Mouse (Mus musculus): Measurements from ENCODE around the gene Il16. TPM values are rescaled to one million over a fixed set of nuclear protein-coding genes. Genes with fewer than 3 reads are reported as not detected.

Il16 gene
- polyA plus RNA-seq, 1 experiment from 2014 or later, result 2.5 TPM

- no peaks in the 10 kb centered on the region for H3K36me3 ChIP-seq (ENCODE audit: control insufficient read depth, insufficient read depth, low read length)
- ATAC-seq (ENCODE audit: low FRiP score, low TSS enrichment), result no peak
- H3K27ac ChIP-seq (ENCODE audit: low read depth, low read length), result 0 out of 2 replicates have a peak overlapping the region, but pooled peaks have one; percentile 4
- no peak overlapping the region for H3K9ac ChIP-seq (ENCODE audit: low read depth, low read length)
- 73% methylated on average over 3 of the region's 3 CpGs for WGBS
- no peaks in the 10 kb centered on the region for H3K27me3 ChIP-seq (ENCODE audit: control insufficient read depth, insufficient read depth, low read length)
- no peak overlapping the region for H3K4me3 ChIP-seq (ENCODE audit: low read length)
- H3K9me3 ChIP-seq (ENCODE audit: control insufficient read depth, low read length), result no peaks in the 10 kb centered on the region
- no peaks in the 10 kb centered on the region; the same call in none of the 2 replicates for H3K4me1 ChIP-seq (ENCODE audit: control insufficient read depth, insufficient read depth, low read length)
- no peak overlapping the region for H3K4me2 ChIP-seq (replicated peaks; ENCODE audit: low read depth, low read length)
Observed at GRCm38 (mm10) chr7:83616268-83616667, 129.3 kb downstream of the Il16 start.

- 84% methylated on average over 8 of the region's 8 CpGs for WGBS
- H3K4me3 ChIP-seq (ENCODE audit: low read length), result no peak overlapping the region
- no peak for ATAC-seq (ENCODE audit: low FRiP score, low TSS enrichment)
- H3K4me1 ChIP-seq (ENCODE audit: control insufficient read depth, insufficient read depth, low read length), result no peaks in the 10 kb centered on the region; the same call in none of the 2 replicates
- H3K9ac ChIP-seq (ENCODE audit: low read depth, low read length), result no peak overlapping the region
- no peaks in the 10 kb centered on the region for H3K9me3 ChIP-seq (ENCODE audit: control insufficient read depth, low read length)
- no peak overlapping the region for H3K4me2 ChIP-seq (replicated peaks; ENCODE audit: low read depth, low read length)
- no peak overlapping the region for H3K27ac ChIP-seq (ENCODE audit: low read depth, low read length)
- no peaks in the 10 kb centered on the region for H3K27me3 ChIP-seq (ENCODE audit: control insufficient read depth, insufficient read depth, low read length)
- no peaks in the 10 kb centered on the region for H3K36me3 ChIP-seq (ENCODE audit: control insufficient read depth, insufficient read depth, low read length)
Observed at GRCm38 (mm10) chr7:83615815-83616214, 129.7 kb downstream of the Il16 start.

GRCm38 (mm10) chr7:83615272-83615671, 130.3 kb downstream of the Il16 start:
- H3K4me3 ChIP-seq (ENCODE audit: low read length), result no peak overlapping the region
- H3K27ac ChIP-seq (ENCODE audit: low read depth, low read length), result no peak overlapping the region
- no peak for ATAC-seq (ENCODE audit: low FRiP score, low TSS enrichment)
- 92% methylated on average over 3 of the region's 3 CpGs for WGBS
- no peaks in the 10 kb centered on the region for H3K27me3 ChIP-seq (ENCODE audit: control insufficient read depth, insufficient read depth, low read length)
- H3K9me3 ChIP-seq (ENCODE audit: control insufficient read depth, low read length), result no peaks in the 10 kb centered on the region
- H3K9ac ChIP-seq (ENCODE audit: low read depth, low read length), result no peak overlapping the region
- no peak overlapping the region for H3K4me2 ChIP-seq (replicated peaks; ENCODE audit: low read depth, low read length)
- H3K4me1 ChIP-seq (ENCODE audit: control insufficient read depth, insufficient read depth, low read length), result no peaks in the 10 kb centered on the region; the same call in none of the 2 replicates
- H3K36me3 ChIP-seq (ENCODE audit: control insufficient read depth, insufficient read depth, low read length), result no peaks in the 10 kb centered on the region

GRCm38 (mm10) chr7:83611886-83612285, 133.6 kb downstream of the Il16 start:
- no peak for ATAC-seq (ENCODE audit: low FRiP score, low TSS enrichment)
- H3K4me2 ChIP-seq (replicated peaks; ENCODE audit: low read depth, low read length), result no peak overlapping the region
- WGBS, result 64% methylated on average over 1 of the region's 1 CpGs
- no peak overlapping the region for H3K27ac ChIP-seq (ENCODE audit: low read depth, low read length)
- H3K36me3 ChIP-seq (ENCODE audit: control insufficient read depth, insufficient read depth, low read length), result no peaks in the 10 kb centered on the region
- no peak overlapping the region for H3K9ac ChIP-seq (ENCODE audit: low read depth, low read length)
- H3K27me3 ChIP-seq (ENCODE audit: control insufficient read depth, insufficient read depth, low read length), result no peaks in the 10 kb centered on the region
- H3K4me3 ChIP-seq (ENCODE audit: low read length), result no peak overlapping the region
- H3K4me1 ChIP-seq (ENCODE audit: control insufficient read depth, insufficient read depth, low read length), result no peaks in the 10 kb centered on the region; the same call in 1 of the 2 replicates
- no peaks in the 10 kb centered on the region for H3K9me3 ChIP-seq (ENCODE audit: control insufficient read depth, low read length)

GRCm38 (mm10) chr7:83609891-83610290, 135.6 kb downstream of the Il16 start:
- ATAC-seq (ENCODE audit: low FRiP score, low TSS enrichment), result no peak
- H3K27me3 ChIP-seq (ENCODE audit: control insufficient read depth, insufficient read depth, low read length), result no peaks in the 10 kb centered on the region
- 97% methylated on average over 4 of the region's 4 CpGs for WGBS
- H3K27ac ChIP-seq (ENCODE audit: low read depth, low read length), result no peak overlapping the region
- no peak overlapping the region for H3K4me3 ChIP-seq (ENCODE audit: low read length)
- no peaks in the 10 kb centered on the region for H3K4me1 ChIP-seq (ENCODE audit: control insufficient read depth, insufficient read depth, low read length)
- no peaks in the 10 kb centered on the region for H3K36me3 ChIP-seq (ENCODE audit: control insufficient read depth, insufficient read depth, low read length)
- H3K9ac ChIP-seq (ENCODE audit: low read depth, low read length), result no peak overlapping the region
- no peak overlapping the region for H3K4me2 ChIP-seq (replicated peaks; ENCODE audit: low read depth, low read length)
- no peaks in the 10 kb centered on the region for H3K9me3 ChIP-seq (ENCODE audit: control insufficient read depth, low read length)

- ATAC-seq (ENCODE audit: low FRiP score, low TSS enrichment), result no peak
- Histone ChIP-seq H3K27me3 (ENCODE audit: control insufficient read depth, insufficient read depth, low read length) (no peaks in the 10 kb centered on the region), H3K4me1 (ENCODE audit: control insufficient read depth, insufficient read depth, low read length) (no peaks in the 10 kb centered on the region), H3K36me3 (ENCODE audit: control insufficient read depth, insufficient read depth, low read length) (no peaks in the 10 kb centered on the region), H3K27ac (ENCODE audit: low read depth, low read length) (no peak overlapping the region), H3K4me2 (replicated peaks; ENCODE audit: low read depth, low read length) (no peak overlapping the region), H3K9ac (ENCODE audit: low read depth, low read length) (no peak overlapping the region), H3K9me3 (ENCODE audit: control insufficient read depth, low read length) (no peaks in the 10 kb centered on the region), H3K4me3 (ENCODE audit: low read length) (no peak overlapping the region)
- 97% methylated on average over 2 of the region's 2 CpGs for WGBS
Observed at GRCm38 (mm10) chr7:83606796-83607195, 138.7 kb downstream of the Il16 start.

- H3K4me1 ChIP-seq (ENCODE audit: control insufficient read depth, insufficient read depth, low read length), result no peaks in the 10 kb centered on the region
- H3K27me3 ChIP-seq (ENCODE audit: control insufficient read depth, insufficient read depth, low read length), result no peaks in the 10 kb centered on the region
- H3K4me3 ChIP-seq (ENCODE audit: low read length), result no peak overlapping the region
- H3K9ac ChIP-seq (ENCODE audit: low read depth, low read length), result no peak overlapping the region
- no peaks in the 10 kb centered on the region for H3K36me3 ChIP-seq (ENCODE audit: control insufficient read depth, insufficient read depth, low read length)
- 95% methylated on average over 7 of the region's 7 CpGs for WGBS
- H3K9me3 ChIP-seq (ENCODE audit: control insufficient read depth, low read length), result no peaks in the 10 kb centered on the region
- ATAC-seq (ENCODE audit: low FRiP score, low TSS enrichment), result no peak
- H3K27ac ChIP-seq (ENCODE audit: low read depth, low read length), result no peak overlapping the region
- H3K4me2 ChIP-seq (replicated peaks; ENCODE audit: low read depth, low read length), result no peak overlapping the region
Observed at GRCm38 (mm10) chr7:83604180-83604944, 141.2 kb downstream of the Il16 start.

- Histone ChIP-seq H3K4me2 (replicated peaks; ENCODE audit: low read depth, low read length) (no peak overlapping the region), H3K27ac (ENCODE audit: low read depth, low read length) (no peak overlapping the region), H3K9me3 (ENCODE audit: control insufficient read depth, low read length) (no peaks in the 10 kb centered on the region), H3K4me1 (ENCODE audit: control insufficient read depth, insufficient read depth, low read length) (0 out of 2 replicates have a peak, but pooled peaks cover 4% of the 10 kb centered on the region), H3K9ac (ENCODE audit: low read depth, low read length) (no peak overlapping the region), H3K4me3 (ENCODE audit: low read length) (no peak overlapping the region), H3K36me3 (ENCODE audit: control insufficient read depth, insufficient read depth, low read length) (no peaks in the 10 kb centered on the region), H3K27me3 (ENCODE audit: control insufficient read depth, insufficient read depth, low read length) (no peaks in the 10 kb centered on the region)
- no peak for ATAC-seq (ENCODE audit: low FRiP score, low TSS enrichment)
- WGBS, result 66% methylated on average over 8 of the region's 8 CpGs
Observed at GRCm38 (mm10) chr7:83599913-83600286, 145.6 kb downstream of the Il16 start.

GRCm38 (mm10) chr7:83598997-83599912, 146.3 kb downstream of the Il16 start:
- whole genome bisulfite sequencing, result 91% methylated on average over 13 of the region's 13 CpGs
- no peaks in the 10 kb centered on the region for H3K36me3 ChIP-seq (ENCODE audit: control insufficient read depth, insufficient read depth, low read length)
- no peak for ATAC-seq (ENCODE audit: low FRiP score, low TSS enrichment)
- no peak overlapping the region for H3K27ac ChIP-seq (ENCODE audit: low read depth, low read length)
- H3K4me2 ChIP-seq (replicated peaks; ENCODE audit: low read depth, low read length), result no peak overlapping the region
- 0 out of 2 replicates have a peak, but pooled peaks cover 4% of the 10 kb centered on the region for H3K4me1 ChIP-seq (ENCODE audit: control insufficient read depth, insufficient read depth, low read length)
- no peaks in the 10 kb centered on the region for H3K27me3 ChIP-seq (ENCODE audit: control insufficient read depth, insufficient read depth, low read length)
- H3K9me3 ChIP-seq (ENCODE audit: control insufficient read depth, low read length), result no peaks in the 10 kb centered on the region
- H3K9ac ChIP-seq (ENCODE audit: low read depth, low read length), result no peak overlapping the region
- H3K4me3 ChIP-seq (ENCODE audit: low read length), result no peak overlapping the region

Data from kidney, embryonic 14.5 days (tissue).